Mouse (Mus musculus) brain, adult 2 months (tissue): ENCODE data around the gene Tom1l1.

Source experiments
- DNase-seq: peaks from one replicate; pipeline ENCODE4 v3.0.0; 2011; ENCODE audit warnings: low read depth, low spot score

Tom1l1 gene

DNA sequence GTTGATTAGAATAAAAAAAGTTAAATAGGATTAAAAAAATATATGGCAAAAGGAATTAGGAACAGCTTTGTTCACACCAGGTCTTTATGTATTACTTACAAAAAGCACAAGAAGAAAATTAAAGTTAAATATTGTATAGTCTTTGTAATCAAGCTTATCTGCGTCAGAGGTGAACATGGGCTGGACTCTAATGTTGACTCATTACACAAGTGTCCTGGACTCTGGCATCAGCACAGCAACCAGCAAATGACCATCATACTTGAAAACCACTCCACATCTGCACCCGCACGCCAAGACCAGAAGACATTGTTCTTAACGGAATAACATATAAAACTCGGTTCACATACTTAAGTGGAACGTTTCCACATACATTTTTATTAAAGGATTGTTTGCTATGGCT lies 20.8 kb downstream of the Tom1l1 start:
- DNase-seq, result no peak

DNA sequence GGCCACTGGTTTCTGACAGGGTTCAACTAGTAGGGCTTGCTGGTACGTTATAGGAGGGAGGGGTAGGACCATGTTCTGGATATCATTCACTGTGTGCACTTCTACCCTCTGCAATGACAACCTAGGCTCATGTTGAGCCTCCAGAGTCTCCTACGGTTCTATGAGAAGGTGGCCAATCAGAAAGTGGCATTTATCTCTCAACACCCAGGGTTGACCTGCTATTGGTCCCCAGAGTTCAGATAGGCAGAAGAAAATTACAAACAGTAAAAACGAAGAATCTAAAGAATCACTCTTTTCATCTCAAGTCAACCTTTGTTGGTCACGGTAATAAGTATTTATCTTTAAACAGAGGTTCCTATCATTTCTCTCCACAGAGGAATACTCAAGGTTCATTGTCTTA lies 21.2 kb downstream of the Tom1l1 start:
- no peak for DNase-seq

DNA sequence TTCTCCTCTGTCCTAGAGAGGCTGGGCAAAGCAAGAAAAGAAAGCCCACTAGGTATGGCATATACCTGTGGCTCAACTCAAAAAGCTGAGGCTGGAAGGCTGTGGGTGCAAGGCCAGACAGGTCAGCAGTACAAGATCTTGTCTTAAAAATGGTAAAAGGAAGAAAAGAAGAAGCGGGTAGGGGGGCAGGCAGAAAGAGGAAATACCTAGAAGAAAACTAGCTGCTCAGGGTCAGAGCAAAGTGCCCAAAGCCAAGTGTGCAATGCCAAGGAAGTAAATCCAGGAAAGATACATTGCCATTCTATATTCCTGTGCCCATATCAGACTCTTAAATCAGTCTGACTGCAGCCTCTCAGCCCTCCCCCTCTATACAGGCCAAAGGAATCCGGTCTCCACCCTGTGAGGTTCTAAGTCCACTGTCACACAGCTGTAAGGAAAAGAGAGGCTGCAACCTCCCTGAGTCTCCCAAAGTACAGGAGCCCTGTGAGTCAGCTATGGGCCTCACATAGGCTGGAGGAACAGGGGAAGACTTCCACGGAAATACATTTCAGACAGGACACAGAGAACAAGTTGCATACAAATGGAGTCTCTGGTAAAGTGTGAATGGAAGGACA lies 21.9 kb downstream of the Tom1l1 start:
- no peak for DNase-seq

DNA sequence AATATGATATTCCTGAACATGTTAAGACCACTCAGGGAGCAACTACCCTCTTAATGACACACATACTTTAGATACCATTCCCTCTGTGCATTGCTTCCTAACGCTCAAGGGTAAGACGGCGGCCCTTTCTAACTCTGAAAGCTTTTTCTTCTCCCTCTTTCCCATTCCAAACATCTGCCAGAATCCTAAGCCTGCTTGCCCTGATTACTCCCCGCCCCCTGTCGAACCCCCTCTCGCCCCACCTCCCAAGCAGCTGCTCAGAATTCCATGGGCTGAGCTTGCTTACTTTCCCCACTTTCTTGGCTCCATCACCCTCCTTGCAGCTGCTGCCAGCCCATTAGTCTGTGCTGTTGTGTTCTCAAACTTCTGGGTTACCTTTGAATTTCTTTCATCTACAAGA lies 23.0 kb downstream of the Tom1l1 start:
- peak; percentile 26 for DNase-seq

DNA sequence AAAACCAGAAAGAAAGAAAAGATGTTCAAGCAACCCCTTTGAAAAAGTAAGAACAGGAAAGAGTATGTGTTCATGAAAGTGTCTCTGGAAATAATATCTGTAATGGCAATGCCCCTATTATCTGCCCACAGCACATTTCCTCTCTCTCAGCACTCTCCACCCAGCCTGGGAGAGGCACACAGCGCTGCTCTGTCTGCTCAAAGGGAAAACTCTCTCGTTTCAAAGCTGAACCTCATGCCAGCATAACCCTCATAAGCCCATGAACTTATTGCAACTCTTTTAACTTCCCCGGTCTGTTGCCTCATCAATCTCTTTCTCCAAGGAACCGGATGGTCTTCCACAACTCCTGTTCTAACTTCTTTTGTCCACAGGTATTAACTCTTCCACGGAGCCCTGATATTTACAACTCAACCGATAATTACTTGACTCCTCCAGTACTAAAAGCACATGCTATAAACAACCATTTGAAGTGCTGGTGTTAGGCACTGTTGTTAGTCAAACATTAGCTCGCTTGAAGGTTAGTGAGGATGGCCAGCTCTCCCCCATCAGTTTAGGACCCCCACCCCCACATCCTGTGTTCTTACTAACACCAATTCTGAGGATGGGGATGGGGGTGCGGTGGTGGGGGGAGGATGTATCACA lies 23.7 kb downstream of the Tom1l1 start:
- DNase-seq, result no peak

DNA sequence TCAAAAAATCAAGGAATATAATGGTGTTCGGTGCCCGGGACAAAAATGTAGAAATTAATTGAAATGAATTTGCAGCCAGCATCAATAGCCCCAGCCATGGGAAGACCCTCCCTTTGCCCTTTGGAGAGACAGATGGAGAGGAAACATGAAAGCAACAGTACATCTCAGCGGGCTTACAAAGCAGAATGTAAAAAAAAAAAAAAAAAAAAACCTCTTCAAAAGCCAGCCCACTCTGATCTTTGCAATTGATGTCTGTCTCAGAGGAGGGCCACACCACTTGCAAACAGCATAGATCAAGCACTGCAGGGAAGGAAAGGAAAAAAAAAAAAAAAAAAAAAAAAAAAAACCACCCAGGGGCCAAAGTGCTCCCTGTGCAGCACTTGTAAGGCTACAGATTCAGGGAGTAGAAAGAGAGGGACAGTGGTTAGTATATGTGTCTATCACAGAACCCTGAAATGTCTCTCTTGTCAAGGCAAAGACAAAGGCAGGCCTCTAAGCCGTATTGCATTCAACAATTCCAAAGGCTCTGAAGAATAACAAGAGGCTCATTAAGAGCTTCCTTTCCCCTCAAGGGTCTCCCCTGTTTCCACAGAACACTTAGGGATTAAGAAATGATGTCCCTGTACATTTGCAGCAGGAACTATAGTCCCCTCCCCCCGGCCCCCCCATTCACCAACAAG lies 24.4 kb downstream of the Tom1l1 start:
- DNase-seq, result no peak

DNA sequence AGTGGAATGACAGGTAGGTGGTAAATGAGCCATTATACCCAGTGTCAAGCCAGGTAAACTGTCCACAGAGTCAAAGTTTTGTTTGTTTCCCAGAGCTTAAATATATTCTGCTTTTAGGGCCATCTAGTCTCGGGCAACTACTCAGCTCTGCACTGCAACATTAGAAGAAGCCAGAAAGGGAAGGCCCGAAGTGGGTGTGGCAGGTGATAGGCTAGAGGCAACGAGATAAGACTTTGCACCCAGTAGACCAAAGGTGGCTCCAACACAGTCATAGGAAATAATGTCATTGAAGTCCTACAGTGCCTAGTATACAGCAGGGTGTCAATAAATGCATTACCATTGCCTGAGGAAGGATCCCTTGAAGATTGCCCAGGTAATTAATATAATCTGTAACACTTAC lies 25.1 kb downstream of the Tom1l1 start:
- no peak for DNase-seq

DNA sequence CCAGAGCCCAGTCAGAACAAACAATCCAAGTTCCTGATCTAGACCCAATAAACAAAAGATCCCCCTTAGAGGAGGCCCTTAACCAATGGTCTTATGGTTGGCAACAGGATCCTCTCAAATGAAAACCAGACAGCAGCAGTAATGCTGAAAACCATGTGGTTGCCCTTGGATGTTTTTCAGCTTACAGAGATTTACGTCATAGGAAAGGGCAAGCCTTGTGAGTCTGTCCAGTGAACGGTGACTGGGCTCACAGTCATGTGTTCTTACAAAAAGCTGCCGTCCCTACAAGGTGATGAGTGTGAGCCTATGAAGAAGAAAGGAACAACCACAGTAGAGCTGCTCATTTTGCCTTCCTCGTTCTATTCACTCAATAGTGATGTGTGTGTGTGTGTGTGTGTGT lies 27.5 kb downstream of the Tom1l1 start:
- DNase-seq, result no peak

DNA sequence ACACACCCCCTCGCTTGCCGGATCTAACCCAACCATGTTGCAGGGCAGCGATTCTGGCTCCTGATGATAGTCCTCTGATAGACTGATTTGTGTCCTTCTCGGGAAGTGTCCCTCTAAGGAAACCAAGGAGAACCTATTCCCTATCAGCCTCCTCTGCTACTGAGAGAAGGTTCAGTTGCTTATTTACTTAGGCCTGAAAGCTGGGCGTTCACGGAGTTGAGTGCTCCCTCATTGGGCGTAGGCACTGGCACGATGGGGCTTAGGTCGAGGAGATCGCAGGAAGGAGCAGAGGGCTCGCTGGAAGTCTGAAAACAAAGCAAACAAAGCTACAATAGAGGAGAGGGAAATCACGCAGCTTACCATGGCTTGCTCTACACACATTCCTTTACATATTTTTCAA lies 30.6 kb downstream of the Tom1l1 start:
- no peak for DNase-seq

DNA sequence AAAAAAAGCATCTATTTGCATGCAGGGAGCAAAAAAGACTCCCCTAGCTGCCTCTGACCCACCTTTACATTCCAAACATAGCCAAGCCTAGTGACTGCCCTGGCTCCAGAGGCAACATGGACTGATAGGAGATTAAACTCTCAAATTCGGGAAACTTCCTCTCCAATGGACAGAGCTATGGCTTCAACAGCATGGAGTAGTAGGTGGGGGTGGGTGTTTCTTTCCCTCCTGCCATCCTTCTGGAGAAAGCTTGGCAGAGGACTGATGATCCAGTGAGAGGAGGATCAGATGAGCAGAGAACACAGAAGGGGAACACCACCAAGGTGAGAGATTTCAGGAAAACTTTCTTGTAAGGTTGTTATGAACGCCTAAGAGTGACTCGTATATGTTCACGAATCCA lies 35.6 kb downstream of the Tom1l1 start:
- peak; percentile 28 for DNase-seq

DNA sequence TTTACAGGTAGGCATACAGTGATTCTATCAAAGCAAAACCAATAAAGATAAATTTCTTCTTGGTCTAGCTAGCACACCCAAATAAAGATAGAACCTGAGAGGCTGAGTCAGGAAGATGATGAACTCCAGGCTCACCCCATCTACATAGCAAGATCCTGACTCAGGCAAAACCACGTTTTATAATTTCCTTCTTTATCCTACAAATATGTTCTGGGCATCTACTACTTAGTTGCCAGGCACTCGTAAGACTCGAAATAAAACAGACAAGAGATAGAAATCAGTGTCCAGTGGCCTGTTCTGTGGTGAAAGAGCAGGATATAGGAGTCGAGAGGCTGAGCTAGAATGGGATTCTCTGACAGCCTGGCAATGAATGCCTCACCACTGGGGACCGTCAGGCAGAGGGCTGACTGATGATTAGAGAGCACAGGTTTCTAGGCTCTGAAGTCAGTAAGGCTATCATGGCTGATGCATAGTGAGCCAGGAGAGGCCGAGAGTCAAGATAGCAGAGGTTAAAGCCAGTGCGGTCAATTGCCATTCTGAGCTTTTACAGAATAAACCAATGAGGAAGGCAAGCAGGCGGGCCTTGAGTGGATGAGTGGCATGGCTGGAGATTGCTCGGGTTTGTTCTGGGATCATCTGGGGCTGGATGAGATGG lies 37.8 kb downstream of the Tom1l1 start:
- no peak for DNase-seq

DNA sequence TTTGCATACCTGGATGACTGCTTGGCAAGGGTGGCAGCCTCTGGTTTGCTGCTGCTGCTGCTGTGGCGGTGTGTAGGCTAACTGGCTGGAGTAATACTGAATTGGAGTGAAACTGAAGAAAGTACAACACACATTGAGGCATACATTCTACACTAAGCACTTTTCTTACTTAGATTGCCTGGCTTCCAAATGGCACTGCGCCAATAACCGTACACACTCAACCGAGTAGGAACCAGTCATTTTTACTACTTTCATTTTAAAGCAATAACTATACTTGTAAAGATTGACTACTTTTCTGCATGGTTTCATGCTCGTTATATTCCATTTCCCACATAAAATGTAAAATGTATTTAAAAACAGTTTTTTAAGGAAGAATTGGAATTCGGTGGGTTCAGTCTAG lies 38.4 kb downstream of the Tom1l1 start:
- peak; percentile 42 for DNase-seq

DNA sequence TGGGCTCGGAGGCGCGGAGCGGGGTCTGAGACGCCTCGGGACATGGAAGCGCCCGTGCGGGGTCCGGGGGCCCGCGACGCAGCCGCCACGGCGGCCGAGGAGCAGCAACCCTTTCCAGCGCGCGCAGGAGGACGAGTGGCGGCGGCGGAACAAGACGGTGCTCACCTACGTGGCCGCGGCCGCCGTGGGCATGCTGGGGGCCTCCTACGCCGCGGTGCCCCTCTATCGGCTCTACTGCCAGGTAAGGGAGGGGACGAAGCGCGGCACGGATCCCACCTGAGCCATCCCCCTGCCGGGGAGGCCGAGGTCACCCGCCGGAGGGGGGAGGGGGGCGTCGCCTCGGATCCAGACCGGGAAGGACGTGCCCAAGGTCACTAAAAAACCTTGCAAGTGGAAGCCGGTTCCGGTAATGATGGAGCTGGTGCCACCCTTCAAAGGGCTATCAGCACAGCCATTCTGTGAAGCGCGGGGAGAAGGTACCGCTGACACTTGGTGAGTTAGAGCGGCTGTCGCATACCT lies 49.8 kb downstream of the Tom1l1 start:
- peak; percentile 45 for DNase-seq

DNA sequence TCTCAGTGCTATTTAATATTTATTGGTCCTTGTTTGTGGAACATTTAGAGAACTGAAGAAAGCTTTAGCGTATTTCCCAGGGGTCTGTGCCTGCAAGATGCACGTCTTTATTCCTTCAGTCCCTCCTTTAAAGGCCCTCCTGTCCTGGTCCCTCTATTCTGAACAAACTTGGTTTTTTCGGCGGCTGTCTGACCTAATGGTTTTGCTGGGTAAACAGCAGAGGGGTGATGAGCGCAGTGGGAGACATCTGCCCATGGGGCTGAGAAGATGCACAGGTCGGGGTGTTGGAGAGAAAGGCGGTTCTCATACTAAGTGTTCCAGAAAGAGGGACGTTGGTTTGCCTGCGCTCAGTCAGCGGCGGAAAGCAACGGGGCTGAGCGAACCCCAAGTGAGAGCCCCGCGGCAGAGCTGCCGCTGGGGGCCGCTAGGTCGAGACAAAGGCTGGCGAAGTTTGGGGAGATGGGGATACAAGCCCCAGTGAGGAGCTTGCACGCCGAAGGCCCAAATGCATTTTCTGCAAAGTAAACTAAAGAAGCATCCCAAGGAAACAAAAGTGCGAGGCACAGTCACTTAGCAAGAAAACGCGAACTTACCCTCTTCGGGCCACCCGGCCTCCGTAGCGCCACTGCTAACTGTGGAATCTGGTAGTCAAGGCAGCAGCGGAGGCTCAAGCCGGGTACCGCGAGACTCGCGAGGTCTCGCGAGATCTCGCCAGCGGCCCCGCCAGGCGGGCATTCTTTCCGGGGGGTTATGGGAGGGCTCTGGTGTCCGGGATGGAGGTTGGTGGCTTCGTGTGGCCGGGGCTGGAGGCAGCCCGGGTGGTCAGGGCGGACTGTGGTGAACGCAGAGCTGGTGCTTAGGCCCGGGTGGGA lies 50.5 kb downstream of the Tom1l1 start, which contains the start of the genes Stxbp4 and Cox11:
Stxbp4 (minus strand) TSS at position 645 of the 872 bp plus-strand sequence.
Cox11 (plus strand) TSS at position 734 of the 872 bp plus-strand sequence.
- peak; percentile 98 for DNase-seq

DNA sequence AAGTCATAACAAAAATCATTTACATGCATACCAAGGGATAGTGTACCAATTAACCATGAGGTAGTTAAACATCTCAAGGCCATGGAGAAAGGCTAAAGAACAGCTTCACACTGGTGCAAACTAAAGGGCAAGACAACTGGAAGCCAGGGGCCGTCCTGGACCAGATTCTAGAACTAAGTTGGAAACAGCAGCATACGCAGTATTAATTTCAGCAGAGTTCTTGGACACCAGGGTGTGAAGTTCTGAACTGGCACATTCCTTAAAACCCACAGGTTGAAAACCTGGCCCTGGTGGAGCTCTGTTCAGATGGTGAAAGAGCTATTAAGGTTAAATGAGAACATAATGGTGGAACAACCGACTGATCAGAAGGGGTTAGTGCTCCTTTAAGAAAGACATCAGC lies 53.5 kb downstream of the Tom1l1 start:
- no peak for DNase-seq

DNA sequence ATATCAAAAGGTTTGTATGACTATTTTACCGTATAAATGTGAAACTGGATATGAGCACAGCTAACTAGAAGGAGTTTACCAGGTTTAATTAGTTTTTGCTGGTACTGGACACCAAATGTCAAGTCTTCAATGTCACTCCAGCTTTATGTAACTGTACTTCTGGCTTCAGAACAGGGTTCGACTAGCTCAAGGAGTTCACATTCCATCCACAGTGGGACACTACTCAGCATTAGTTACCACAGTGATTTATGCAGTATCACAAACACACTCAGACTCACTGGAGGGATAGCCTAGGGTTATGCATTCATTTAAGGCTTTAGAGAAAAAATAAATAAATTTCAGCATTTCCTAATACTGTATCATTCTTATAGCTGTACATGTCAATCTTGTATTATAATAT lies 55.7 kb downstream of the Tom1l1 start:
- no peak for DNase-seq

DNA sequence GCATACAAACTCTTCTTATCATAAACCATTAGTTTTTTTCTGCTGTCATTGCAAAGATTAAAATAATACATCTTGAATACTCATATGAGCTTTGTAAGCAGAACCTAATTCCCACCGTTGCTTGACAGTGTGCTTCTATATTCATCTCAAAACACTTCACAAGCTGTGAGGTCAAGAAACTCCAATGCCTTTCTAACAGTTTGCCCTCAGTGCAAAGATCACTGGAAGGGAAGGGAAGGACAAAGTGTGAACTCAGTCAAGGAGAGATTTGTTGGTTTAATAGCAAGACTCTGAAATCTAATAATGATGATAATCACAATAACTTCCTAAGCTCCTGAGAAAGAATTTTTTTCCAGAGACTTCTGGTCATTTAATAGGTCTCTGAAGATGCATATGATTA lies 60.4 kb downstream of the Tom1l1 start:
- no peak for DNase-seq

DNA sequence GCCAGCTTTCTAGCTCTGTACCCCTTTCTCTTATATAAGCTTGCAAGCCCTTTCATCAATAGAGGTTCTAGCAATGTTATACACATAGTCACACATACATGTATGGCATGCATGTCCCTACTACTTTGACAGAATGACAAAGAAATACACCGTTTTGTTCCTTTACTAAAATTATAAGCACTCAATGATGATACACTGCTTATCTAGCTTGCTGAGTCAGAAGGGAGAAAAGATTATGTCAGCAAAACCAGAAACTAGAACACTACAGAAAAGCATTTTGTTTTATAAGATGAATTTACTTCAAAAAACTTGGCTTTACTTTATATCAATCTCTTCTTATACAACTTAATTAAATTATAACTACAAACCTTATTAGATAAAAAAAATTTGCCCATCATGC lies 63.0 kb downstream of the Tom1l1 start:
- no peak for DNase-seq

DNA sequence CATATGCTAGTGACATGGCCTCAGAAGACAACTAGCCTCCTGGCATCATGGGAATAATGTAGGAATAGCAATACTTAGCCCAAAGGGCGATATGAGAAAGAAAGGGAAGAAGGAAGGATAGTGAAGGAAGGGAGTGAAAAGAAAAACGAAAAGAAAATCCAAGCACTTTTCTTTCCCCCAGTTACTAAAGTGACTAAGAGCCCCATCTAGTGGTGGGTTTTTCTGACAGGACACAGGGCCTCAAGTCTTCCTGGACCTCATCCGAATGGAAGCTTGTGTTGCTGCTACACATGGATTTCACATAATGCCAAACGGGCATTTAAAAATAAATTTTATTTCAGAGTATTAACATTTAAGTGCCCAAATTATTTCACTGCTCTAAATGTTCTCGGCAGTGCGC lies 64.7 kb downstream of the Tom1l1 start:
- DNase-seq, result peak; percentile 77

DNA sequence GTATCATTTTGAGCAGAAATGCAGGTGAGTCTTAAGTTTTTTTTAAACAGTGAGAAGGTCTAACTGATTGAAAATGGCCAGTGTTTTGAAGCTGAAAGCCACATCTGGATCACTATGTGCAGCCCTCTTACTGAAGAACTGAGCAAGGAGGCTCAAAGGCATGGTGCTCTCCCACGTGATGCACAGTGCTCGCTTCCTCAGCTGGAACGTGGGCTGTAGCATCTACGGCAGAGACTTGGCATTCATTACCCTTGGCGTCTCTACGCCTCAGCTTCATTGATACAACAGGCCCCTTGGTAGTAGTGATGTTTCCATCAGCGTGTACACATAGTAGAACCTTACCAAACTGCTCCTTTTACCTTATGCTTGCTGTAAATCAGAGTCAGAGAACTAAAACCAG lies 65.7 kb downstream of the Tom1l1 start:
- peak; percentile 56 for DNase-seq

DNA sequence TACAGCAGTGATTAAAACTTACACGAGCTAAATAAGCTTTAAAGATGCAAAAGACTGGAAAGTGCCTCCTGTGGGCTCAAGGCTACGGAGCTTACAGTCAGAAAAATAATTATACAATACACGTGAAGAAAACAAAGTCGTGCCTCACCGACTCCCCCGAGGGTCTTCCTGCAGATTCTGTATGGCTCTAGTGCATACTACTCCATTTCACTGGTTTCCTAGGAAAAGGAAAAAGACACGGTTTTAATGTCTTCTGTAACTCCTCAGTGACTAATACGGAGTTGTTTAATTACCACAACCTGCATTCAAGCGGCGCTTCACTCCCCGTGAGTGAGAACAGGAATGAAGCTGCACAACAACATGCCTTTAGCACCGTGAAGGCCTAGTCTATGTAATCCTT lies 66.1 kb downstream of the Tom1l1 start:
- no peak for DNase-seq
